Mouse (Mus musculus) intestine, embryonic 15.5 days (tissue): ENCODE data around the gene Siva1. TPM values are rescaled to one million over a fixed set of nuclear protein-coding genes. Genes with fewer than 3 reads are reported as not detected.

Source experiments
- ATAC-seq: fragments of 200-750 bp; cut with Nextera tagmentation; 2 replicates; pipeline ENCODE4 v1.8.0; 2017; ENCODE audit warnings: moderate TSS enrichment, moderate library complexity
- H3K27ac ChIP-seq: fragments of 300-500 bp; sonication (generic); 2 replicates; pipeline ENCODE4 v1.5.1; 2015; ENCODE audit warnings: mild to moderate bottlenecking, inconsistent platforms
- H3K27me3 ChIP-seq: fragments of 300-500 bp; sonication (generic); replicated peaks from 2 replicates; pipeline ENCODE4 v1.6.1; 2015; ENCODE audit warnings: inconsistent platforms
- H3K36me3 ChIP-seq: fragments of 300-500 bp; sonication (generic); 2 replicates; pipeline ENCODE4 v1.6.1; 2015; ENCODE audit warnings: inconsistent platforms
- H3K4me1 ChIP-seq: fragments of 300-500 bp; sonication (generic); replicated peaks from 2 replicates; pipeline ENCODE4 v1.6.1; 2015; ENCODE audit warnings: inconsistent platforms
- H3K4me2 ChIP-seq: fragments of 300-500 bp; sonication (generic); replicated peaks from 2 replicates; pipeline ENCODE4 v1.6.1; 2015; ENCODE audit warnings: mild to moderate bottlenecking, inconsistent platforms
- H3K4me3 ChIP-seq: fragments of 300-500 bp; sonication (generic); replicated peaks from 2 replicates; pipeline ENCODE4 v1.5.1; 2015; ENCODE audit warnings: inconsistent platforms
- H3K9ac ChIP-seq: fragments of 300-500 bp; sonication (generic); 2 replicates; pipeline ENCODE4 v1.6.1; 2015; ENCODE audit warnings: inconsistent platforms
- H3K9me3 ChIP-seq: fragments of 300-500 bp; sonication (generic); 2 replicates; pipeline ENCODE4 v1.6.1; 2016; ENCODE audit warnings: inconsistent platforms
- WGBS: fragments of 180-500 bp; shearing (Covaris S2); methylation state at CpG from one replicate; pipeline ENCODE4 v1.1.7; 2015; 5-methylcytosine and 5-hydroxymethylcytosine counted together
- polyA plus RNA-seq: library from polyadenylated mRNA; unstranded; fragments of >200 nt; fragmentation: Nextera tagmentation; extraction: Ambion mirVana; gene quantifications from 2 replicates; pipeline ENCODE4 v1.2.1, GENCODE M21; 2015

The Siva1 gene
- polyA plus RNA-seq, 1 experiment from 2014 or later = 183 TPM

DNA sequence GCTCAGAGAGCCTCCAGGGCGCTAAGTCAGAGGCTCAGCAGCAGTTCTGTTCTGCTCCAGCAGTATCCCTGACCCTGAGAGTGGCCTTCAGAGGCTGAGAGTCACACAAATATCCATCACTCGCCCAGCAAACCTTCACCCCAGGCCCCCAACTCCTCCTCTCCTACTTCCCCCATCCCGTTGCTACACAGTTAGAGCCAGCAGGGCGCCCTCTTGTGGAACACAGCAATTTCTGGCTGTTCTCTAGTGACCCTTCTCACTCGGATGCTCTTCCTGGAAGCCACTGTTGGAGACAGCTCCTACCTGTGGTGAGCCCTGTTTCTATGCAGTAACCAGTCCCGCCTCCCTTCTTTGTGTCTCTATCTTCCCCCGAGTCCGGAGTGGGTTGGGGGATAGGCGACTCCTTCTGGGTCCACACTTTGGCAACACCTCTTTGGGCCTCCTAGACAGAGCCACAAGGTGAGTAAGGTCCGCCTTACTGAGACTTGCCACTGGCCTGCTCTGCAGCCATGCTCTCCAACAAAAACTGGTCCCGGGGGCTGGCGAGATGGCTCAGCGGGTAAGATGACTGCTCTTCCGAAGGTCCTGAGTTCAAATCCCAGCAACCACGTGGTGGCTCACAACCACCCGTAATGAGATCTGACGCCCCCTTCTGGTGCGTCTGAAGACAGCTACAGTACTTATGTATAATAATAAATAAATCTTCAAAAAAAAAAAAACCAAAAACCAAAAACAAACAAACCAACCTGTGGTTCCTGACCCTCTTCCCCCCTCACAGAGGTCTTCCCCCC is 31.0 kb downstream of the Siva1 start:
- Histone ChIP-seq H3K27ac (peak overlapping the region; percentile 99), H3K4me3 (peak overlapping the region; percentile 97), H3K9ac (peak overlapping the region; percentile 99), H3K4me1 (peaks cover 66% of the 10 kb centered on the region), H3K9me3 (no peaks in the 10 kb centered on the region), H3K36me3 (peaks cover 8% of the 10 kb centered on the region; the same call in 1 of the 2 replicates), H3K27me3 (peaks cover 14% of the 10 kb centered on the region), H3K4me2 (peak overlapping the region; percentile 89)
- peak; percentile 44 for ATAC-seq
- WGBS = 15% methylated on average over 18 of the region's 18 CpGs

DNA sequence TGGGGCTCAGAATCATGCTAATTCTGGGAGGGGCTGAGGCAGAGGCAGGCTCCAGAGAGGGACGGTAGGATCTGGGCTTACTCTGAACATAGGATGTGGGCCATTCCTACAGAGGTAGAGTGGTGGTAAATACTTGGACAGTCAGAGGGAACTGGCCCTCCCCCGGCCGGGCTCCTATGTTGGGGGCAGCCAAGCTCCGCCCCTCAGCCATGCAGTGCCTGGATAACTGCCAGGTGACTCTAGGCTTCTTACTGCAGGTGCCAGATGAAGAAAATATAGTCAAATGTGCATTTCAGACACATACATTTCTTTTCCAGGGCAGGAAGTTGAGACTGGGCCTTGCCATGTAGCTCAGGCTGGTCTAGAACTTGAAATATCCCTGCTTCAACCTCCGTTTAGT is 32.6 kb downstream of the Siva1 start:
- 48% methylated on average over 5 of the region's 5 CpGs for WGBS
- Histone ChIP-seq H3K27me3 (peaks cover 17% of the 10 kb centered on the region), H3K36me3 (no peaks in the 10 kb centered on the region), H3K4me1 (peaks cover 53% of the 10 kb centered on the region), H3K27ac (0 out of 2 replicates have a peak overlapping the region, but pooled peaks have one; percentile 15), H3K4me3 (no peak overlapping the region), H3K4me2 (no peak overlapping the region), H3K9me3 (no peaks in the 10 kb centered on the region), H3K9ac (no peak overlapping the region)
- ATAC-seq = no peak

DNA sequence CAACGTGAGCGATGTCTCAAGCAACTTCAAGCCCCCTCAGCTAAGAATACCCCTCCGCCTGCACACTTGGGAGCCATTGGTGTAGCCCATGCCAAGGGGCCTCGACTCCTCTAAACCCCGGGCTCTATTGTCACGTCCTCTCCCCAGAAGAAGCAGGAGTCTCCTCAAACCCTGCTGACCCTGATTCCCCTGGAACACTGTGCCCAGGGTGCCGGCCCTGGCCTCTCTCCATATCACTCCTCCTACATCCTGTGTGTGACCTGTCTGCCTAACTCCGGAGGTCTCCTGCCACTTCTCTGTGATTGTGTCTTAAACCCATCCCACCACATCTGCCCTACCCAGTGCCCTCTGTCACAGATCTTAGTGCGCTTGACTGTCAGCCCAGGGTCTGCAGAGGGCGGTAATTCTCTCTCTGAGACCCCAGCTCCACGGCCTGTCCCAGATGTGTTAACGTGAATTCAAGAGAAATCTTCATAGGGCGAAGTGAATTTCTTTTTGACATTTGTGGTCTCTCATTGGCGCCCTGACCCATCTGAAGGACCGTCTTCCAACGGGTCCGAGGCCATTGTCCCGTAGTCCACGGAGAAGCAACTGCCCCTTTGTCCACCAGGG is 33.6 kb downstream of the Siva1 start:
- peaks cover 17% of the 10 kb centered on the region for H3K27me3 ChIP-seq
- no peaks in the 10 kb centered on the region for H3K36me3 ChIP-seq
- peaks cover 44% of the 10 kb centered on the region for H3K4me1 ChIP-seq
- H3K9ac ChIP-seq = peak overlapping the region; percentile 70
- WGBS = 28% methylated on average over 19 of the region's 19 CpGs
- no peak for ATAC-seq
- peak overlapping the region; percentile 98 for H3K4me2 ChIP-seq
- peak overlapping the region; percentile 71 for H3K4me3 ChIP-seq
- no peaks in the 10 kb centered on the region for H3K9me3 ChIP-seq
- H3K27ac ChIP-seq = peak overlapping the region; percentile 90

DNA sequence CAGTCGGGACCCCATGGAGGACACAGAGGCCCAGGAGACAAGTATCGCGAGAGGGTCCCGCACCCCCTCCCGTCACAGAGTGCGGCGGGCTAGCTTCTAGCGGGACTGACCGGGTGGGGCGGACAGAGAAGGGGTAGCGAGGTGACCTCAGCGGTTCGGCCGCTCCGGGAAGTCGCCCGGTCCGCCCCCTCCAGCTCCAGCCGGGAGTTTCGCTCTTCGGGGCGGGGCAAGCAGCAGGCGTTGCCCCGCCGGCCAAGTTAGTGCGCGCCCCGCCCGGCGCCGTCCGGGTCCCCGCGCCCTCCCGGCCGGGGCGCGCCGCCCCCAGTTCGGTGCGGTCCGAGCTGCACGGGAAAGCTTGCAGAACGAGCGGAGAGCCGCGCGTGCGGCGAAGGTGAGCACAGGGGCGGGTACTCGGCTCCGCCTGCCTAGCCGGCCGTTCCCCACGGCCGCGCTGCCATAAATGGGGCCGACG is 34.1 kb downstream of the Siva1 start, which contains the start of gene Zbtb42:
Gene Zbtb42, plus strand, starts transcription at position 274 of the 472 bp plus-strand sequence.
- peak within 1 kb of the TSS; percentile 98 for H3K4me2 ChIP-seq
- peak; percentile 41 for ATAC-seq
- WGBS = under 1% methylated on average over 54 of the region's 60 CpGs
- peaks cover 42% of the 10 kb centered on the region for H3K4me1 ChIP-seq
- H3K27me3 ChIP-seq = peaks cover 17% of the 10 kb centered on the region
- peak within 1 kb of the TSS; percentile 71 for H3K4me3 ChIP-seq
- peak within 1 kb of the TSS; percentile 90 for H3K27ac ChIP-seq
- no peaks in the 10 kb centered on the region for H3K9me3 ChIP-seq
- peak within 1 kb of the TSS; percentile 70 for H3K9ac ChIP-seq
- no peaks in the 10 kb centered on the region for H3K36me3 ChIP-seq

DNA sequence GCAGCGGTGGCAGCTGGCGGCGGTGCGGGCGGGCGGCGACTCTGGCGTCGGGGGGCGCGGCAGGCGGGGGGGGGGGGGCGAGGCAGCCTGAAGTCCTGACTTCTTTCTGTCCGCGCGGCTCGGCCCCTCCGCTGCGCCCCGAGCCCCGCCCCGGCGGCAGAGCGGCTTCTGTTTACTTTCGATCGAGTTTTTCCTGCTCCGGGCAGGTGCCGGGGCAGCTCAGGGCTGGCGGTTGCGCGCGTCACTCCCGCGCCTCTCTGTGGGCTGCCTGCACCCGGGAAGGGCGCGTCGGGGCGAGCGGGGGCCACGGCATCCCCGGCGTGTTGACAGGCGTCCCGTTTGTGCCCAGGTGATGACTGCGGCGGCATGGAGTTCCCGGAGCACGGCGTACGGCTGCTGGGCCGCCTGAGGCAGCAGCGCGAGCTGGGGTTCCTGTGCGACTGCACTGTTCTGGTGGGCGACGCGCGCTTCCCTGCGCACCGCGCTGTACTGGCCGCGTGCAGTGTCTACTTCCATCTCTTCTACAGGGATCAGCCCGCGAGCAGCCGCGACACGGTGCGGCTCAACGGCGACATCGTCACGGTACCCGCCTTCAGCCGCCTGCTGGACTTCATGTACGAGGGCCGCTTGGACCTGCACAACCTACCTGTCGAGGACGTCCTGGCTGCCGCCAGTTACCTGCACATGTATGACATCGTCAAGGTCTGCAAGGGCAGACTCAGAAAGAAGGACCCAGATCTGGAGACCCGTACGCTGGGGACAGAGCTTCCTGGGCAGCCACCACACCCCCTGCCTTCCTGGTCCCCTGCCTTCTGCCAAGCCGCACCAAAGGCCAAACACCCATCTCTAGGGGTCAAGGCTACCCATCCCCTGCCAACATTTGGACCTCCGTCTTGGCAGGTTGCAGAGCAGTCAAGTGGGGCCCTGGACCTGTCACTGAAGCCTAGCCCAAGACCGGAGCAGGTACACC is 34.8 kb downstream of the Siva1 start:
- ATAC-seq = peak; percentile 72

DNA sequence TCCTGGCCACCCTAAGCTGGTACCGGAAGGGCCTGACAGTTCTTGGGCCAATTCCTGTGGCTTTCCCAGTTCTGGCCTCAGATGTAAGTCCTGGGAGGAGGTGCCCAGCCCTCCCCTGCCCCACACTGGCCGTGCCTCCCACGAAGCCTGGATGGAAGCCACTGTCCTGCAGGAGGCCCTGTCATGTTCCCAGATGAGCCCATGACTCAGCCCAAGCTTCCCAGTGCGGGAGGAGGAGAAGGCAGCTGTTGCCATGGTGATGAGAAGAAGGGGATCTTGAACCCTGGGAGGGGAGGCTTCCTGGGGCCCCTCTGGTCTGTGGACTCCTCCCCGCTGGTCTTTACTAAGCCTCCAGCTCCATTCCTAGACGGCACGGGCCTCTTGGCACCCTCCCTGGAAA is 38.9 kb downstream of the Siva1 start:
- ATAC-seq = no peak
- no peaks in the 10 kb centered on the region for H3K36me3 ChIP-seq
- no peak overlapping the region for H3K27ac ChIP-seq
- H3K4me2 ChIP-seq = no peak overlapping the region
- no peaks in the 10 kb centered on the region for H3K9me3 ChIP-seq
- no peak overlapping the region for H3K4me3 ChIP-seq
- 66% methylated on average over 7 of the region's 7 CpGs for WGBS
- no peak overlapping the region for H3K9ac ChIP-seq
- H3K4me1 ChIP-seq = peaks cover 19% of the 10 kb centered on the region
- H3K27me3 ChIP-seq = peaks cover 17% of the 10 kb centered on the region

More for the DNA sequence above, 34.8 kb downstream of the Siva1 start:
- peaks cover 42% of the 10 kb centered on the region for H3K4me1 ChIP-seq
- WGBS = 5% methylated on average over 74 of the region's 87 CpGs
- H3K4me2 ChIP-seq = peak overlapping the region; percentile 98
- H3K9me3 ChIP-seq = no peaks in the 10 kb centered on the region
- no peaks in the 10 kb centered on the region for H3K36me3 ChIP-seq
- peak overlapping the region; percentile 70 for H3K9ac ChIP-seq
- H3K4me3 ChIP-seq = peak overlapping the region; percentile 71
- H3K27ac ChIP-seq = peak overlapping the region; percentile 90
- H3K27me3 ChIP-seq = peaks cover 17% of the 10 kb centered on the region

DNA sequence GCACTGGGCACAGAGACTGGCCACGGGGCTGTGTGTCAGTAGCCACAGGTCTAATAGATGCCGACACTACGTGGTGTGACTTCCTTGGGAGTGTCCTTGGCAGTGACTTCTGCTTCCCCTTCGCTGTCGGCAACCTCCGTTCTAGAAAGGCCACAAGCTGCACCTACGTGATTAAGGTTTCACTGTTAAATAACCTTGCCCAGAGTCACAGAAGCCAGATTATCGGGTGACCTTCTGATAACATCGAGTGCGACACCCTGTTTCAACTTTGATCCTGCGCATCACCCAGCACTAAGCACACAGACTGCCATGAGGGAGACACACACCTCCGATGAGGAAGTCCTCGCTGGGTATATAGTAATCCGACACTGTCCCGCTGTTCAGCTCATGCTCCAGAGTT is 44.0 kb downstream of the Siva1 start:
- Histone ChIP-seq H3K36me3 (no peaks in the 10 kb centered on the region), H3K4me2 (peak overlapping the region; percentile 26), H3K9me3 (no peaks in the 10 kb centered on the region), H3K4me3 (no peak overlapping the region), H3K27me3 (no peaks in the 10 kb centered on the region), H3K9ac (no peak overlapping the region), H3K27ac (no peak overlapping the region), H3K4me1 (peaks cover 12% of the 10 kb centered on the region)
- peak; percentile 40 for ATAC-seq
- WGBS = 46% methylated on average over 15 of the region's 15 CpGs

DNA sequence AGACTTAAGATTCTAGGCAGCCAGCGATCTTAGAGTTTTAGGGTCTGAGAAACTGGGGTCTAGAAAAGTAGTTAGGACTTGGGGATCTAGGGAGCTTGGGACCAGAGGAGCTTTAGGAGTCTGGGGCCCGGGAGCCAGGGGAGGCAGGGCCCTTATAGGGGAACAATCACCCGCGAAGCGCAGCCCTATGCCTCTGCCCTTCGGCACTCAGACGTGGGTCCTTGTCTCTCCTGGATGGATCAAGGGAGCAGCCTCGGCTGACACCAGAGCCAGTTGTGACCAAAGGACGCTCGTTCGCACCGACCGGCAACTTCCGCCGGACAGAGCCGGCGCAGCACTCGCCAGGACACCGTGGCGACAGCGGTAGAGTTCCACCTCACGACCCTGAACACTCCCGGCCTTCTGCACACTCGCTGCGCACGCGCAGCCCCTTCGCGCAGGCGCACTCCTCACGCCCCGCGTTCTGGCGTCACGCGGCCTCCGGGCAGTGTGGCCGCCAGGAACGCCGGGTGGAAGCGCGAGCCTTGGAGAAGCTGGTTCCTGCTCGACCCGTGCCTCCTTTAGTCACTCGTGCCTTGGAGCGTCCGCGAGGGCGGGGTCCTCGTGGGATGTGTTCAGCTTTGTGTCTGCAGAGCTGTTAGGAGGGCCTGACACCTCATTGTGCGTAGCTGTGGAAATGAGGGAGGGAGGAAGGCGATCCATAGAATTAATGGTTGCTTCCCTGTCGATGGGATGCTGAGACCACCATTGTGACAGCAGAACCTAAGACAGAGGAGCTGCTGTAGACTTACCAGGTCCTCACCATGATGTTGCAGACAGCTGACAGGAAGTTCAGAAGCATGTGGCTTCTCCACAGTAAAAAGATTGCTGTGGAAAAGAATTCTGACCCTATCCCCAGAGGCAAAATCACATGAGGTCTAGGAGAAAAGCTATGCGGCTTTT is 49.0 kb downstream of the Siva1 start:
- WGBS = 3% methylated on average over 54 of the region's 54 CpGs
- H3K9ac ChIP-seq = peak overlapping the region; percentile 93
- peak; percentile 98 for ATAC-seq
- peak overlapping the region; percentile 73 for H3K4me3 ChIP-seq
- H3K4me2 ChIP-seq = peak overlapping the region; percentile 87
- no peaks in the 10 kb centered on the region for H3K36me3 ChIP-seq
- H3K4me1 ChIP-seq = peaks cover 14% of the 10 kb centered on the region
- no peaks in the 10 kb centered on the region for H3K27me3 ChIP-seq
- no peaks in the 10 kb centered on the region for H3K9me3 ChIP-seq
- peak overlapping the region; percentile 73 for H3K27ac ChIP-seq

DNA sequence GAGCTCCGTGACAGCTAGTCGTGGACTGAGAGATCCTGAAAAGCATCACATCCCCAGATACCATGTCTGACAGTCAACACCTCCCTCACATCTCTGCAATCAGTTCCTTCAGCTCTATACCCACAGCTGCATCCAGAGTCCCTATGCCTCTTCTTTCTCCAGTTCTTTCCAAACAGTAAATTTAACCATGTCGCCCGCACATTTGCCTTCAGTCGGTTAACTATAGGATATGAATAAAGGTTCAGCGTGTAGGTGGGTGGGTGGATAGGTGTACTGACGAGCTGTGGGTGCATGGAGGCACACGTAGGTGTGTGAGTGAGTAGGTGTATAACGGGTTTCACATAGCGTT is 49.6 kb downstream of the Siva1 start:
- ATAC-seq = no peak
- 84% methylated on average over 10 of the region's 10 CpGs for WGBS
- Histone ChIP-seq H3K27ac (no peak overlapping the region), H3K9me3 (no peaks in the 10 kb centered on the region), H3K4me2 (peak overlapping the region; percentile 87), H3K4me3 (peak overlapping the region; percentile 73), H3K4me1 (peaks cover 14% of the 10 kb centered on the region), H3K9ac (peak overlapping the region; percentile 93; the same call in 1 of the 2 replicates), H3K27me3 (no peaks in the 10 kb centered on the region), H3K36me3 (no peaks in the 10 kb centered on the region)

DNA sequence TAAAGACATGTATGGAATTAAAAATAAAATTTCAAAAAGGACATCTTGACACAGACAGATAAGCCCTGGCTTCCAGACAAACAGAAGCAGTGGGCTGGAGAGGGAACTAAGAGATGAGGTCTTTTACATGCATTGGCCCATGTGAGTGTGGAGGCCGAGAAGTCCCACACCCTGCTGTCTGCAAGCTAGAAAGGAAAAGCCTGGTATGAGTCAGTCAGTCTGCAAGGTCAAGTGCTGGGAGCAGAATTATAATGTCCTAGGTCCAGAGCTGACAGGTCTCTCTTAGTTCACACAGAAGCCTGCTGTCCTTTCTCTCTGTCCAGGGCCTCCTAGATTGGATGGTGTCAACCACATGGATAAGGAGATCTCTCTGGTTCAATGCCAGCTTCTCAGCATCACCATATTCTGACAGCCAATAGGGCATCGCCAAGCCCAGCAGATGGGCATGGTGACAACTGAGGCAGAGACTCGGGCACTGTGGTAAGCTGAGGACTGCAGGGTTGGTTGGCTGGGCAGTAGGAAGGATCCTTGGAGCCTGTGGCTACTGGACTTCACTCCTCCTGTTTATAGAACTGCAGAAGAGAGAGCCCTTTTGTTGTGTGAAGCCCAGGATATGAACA is 52.4 kb downstream of the Siva1 start:
- Histone ChIP-seq H3K9me3 (no peaks in the 10 kb centered on the region), H3K4me1 (peaks cover 23% of the 10 kb centered on the region), H3K27me3 (peaks cover 10% of the 10 kb centered on the region; the same call in 1 of the 2 replicates), H3K9ac (no peak overlapping the region), H3K4me2 (no peak overlapping the region), H3K27ac (no peak overlapping the region), H3K4me3 (no peak overlapping the region), H3K36me3 (no peaks in the 10 kb centered on the region)
- no peak for ATAC-seq
- 79% methylated on average over 3 of the region's 3 CpGs for WGBS
